Mouse (Mus musculus) induced T-regulatory cell, adult 2 months (primary cell): ENCODE measurements around the gene Gpn2.
A peak's percentile ranks its signal among the peaks of the same experiment; 100 is the strongest.

Source experiments
- DNase-seq: peaks from one replicate; pipeline ENCODE4 v3.0.0-alpha.2; 2012; ENCODE audit warnings: low read depth

Gpn2 gene

DNA sequence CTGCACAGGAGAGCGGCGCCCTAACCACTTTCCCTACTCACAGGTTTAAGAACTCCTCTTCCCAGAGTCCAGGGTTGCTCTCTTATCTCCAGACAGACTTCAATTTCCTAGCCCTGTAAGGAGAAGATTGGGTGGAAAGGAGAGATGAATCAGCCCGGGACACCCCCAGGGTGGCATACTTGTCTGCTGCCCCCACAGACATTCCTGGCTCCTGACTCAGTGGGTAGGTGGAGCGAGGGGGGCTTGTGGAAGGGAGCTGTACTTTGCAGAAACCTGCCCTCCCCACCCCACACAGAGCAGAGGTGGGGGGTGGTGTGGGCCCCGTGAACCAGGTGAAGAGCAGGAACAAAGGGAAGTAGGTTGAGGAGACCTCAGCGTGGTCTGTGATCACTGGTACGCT lies 11.4 kb downstream of the Gpn2 start:
- no peak for DNase-seq

DNA sequence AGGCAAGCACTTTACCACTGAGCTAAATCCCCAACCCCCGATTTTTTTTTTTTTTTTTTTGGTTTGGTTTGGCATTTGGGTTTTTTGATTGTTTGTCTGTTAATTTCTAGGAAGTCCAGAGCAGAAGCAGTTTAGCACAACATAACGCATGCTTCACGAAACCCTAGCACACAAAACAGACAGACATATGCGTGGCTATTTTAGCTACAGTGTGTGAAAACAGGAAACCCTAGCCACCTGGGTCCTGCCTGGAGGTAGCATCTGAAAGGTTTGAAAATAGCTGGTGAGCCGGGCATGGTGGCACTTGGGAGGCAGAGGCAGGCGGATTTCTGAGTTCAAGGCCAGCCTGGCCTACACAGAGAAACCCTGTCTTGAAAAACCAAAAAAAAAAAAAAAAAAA lies 11.9 kb downstream of the Gpn2 start:
- no peak for DNase-seq

DNA sequence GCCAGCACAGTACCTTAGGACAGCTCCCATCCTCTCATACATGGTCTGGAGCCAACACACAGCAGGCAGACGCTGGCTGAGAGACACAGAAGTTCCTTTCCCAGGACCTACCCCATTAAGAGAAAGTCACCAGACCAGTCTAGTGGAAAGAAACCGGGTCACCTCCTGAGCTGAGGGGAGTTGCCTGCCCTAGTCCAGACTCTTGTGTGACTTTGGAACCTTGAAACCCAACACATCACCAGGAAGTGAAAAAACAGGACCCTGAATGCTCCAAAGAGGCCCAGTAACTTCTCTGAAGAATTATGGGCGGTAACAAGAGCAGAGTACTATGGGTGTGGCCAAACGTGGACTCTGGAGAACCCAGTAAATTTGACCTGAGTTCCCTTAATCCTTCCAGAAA lies 14.5 kb downstream of the Gpn2 start:
- DNase-seq: no peak

DNA sequence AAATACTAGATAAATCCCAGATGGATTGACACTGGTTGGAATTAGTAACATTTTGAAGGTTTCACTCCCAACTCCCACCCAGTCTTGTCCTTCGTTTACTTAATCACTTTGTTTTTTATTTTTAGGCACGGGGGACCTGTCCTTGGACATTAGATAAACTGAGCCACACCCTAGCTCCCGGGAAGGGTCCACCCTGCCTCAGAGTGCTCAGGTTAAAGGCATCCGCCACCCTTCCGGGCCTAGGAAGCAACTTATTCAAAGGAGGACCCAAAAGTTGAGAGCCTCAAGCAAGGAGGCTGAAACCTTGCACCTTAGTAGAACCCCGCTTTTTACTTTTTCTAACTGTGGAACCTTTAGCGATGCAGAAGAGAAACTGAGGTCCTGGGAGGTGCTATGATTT lies 15.0 kb downstream of the Gpn2 start:
- no peak for DNase-seq

DNA sequence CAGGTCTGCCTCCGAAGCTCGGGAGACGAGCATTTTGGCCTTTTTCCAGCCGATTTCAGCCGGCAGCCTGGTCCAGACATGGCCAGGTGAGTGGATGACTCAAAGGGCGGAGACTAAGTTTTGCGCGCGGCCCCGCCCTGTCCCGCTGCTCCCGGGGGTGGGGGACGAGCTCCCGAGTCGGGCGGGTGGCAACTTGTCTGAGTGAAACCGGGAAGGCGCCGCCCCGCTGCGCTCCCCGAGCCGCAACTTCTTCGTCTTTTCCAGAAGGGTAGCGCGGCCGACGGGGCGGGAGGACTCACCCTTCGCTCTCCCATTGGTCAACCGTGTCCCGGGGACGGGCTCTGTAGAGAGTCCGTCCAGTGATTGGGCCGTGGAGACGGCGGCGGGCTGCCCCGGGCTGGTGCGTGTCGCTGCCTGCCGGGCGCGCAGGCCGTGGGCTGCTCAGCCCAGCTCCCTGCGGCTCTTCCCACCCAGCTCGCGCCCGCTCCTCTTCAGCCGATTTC lies 15.5 kb downstream of the Gpn2 start:
- DNase-seq: peak; percentile 91

DNA sequence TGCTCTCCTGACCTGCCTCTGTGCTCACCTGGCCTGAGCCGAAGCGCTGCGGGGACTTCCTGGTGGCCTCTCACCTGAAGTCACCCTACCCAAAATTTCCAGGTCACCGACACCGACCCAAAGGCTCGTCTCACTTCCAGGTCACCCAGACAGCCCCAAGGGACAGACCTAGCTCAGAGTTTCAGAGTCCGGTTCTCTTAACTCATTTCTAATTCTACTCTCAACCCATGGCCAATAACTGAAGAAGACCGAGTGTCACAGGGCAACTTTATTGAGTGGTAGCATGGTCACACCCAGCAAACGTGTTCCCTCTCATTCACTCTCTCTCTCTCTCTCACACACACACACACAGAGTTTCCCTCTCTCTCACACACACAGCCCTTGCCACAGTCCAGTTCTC lies 16.1 kb downstream of the Gpn2 start:
- DNase-seq: peak; percentile 56

DNA sequence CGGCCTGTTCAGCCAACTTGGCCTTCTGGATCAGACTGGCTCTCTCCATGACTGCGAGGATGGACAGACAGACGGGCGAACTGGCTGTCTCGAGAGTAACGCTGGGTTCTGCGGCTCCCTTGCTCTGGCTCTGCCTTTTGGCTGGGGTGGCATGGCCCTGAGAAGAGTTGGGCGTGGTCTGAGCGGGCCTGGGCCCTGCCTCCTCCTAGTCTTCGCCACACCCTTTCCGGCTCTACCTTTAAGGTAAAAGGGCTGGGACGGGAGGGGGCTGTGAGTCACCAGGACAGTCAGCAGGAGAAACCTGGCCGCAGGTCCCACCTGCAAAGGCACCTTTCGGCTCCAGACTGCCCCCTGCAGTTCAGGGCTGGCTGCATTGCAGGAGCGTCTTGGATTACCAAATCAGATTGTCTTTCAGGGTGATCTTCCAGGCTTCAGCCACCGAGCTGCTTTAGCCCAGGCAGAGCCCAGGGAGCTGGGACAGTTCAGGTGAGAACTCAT lies 17.6 kb downstream of the Gpn2 start, which contains the start of gene Sfn:
Gene Sfn (minus strand): TSS at position 448 of the 498 bp plus-strand sequence.
- peak; percentile 86 for DNase-seq

DNA sequence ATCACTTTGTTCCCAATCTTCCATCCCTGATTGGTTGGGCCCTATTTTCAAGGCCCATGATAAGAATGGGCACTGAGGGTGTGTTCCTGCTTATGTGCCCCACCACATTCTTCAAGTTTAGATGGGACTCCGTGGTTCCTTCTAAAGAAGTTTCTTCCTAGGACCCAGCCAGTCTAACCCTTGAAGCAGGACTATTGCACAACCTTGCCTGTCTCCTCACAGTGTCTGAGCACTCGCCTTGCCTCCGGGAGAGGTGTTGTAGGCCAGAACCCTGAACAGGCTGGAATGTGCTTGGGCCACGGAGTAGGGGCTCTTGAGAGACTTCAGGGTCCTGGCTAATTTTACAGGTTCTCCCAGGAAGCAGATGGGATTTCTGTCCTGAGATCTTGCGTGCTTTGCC lies 18.9 kb downstream of the Gpn2 start:
- DNase-seq: no peak

DNA sequence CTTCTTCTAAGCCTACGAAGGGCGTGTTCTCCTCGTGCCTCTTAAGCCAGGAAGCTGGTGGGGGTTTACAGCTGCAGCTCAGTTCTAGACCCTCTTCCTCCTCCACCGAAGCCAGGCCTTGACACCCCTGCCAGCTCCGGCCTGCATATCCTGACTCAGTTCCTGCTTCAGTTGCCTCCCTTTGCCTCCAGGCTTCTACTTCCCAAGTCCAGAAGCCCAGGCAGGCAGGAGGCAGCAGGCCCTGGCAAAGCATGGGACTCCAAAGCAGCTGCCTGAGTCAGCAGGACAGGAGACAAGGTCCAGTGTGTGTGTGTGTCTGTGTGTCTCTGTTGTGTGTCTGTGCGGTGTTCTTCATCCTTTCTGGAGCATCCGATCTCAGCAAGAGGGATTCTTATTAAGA lies 20.0 kb downstream of the Gpn2 start:
- no peak for DNase-seq

DNA sequence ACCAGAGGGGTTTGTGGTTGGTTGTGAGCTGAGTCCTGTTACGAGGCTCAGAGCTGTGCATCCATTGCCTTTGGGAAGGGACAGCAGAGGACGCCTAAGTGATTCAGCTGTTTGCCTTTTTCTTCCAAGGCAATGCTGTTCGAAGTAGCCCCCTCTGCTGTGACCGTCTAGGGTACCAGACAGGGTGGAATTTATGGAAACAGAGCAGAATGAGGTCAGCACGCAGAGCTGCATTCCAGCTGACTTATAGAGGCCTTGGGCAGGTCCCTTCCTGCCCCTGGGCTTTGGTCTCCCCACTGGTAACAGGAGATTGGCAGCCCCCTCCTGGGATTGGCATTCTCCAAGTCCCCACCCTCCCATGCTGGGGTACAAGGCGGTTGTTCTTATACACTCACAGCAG lies 20.7 kb downstream of the Gpn2 start:
- DNase-seq: no peak

DNA sequence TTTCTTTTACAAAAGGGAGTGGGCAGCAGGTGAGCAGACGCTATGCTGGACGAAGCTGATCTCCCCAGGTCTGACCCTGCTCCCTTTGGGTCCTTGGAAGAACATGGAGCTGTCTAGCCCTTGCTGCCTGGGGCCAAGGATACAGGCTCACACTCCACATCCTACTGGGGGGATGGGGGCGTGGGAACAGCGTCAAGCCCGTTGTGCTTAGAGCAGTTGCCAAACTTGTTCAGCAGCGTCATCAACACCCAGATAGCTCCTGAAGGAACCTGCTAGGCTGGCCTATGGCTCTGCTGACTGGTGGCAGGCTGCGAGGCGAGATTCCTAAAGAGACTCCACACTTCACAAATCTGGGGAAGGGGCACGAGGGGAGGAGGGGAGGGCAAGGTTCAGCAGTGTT lies 21.2 kb downstream of the Gpn2 start:
- no peak for DNase-seq

DNA sequence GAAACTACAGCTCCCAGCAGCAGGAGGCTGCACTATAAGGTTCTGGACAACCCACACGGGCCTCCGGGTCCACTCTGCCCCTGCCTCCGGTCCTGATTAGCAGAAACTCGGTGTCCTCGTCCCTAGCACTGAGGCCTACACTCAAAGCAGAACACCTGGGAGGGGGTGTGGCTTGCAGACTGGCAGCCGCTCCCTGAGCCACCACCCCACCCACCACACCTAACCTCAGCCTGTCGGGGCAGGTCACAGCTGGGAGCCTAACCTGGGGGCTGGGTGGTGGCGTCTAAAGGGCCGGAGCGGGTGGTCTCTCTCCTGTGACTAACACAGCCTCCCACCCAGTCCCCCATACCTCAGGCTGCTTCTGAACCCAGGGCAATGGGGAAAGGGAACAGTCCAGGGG lies 23.1 kb downstream of the Gpn2 start:
- DNase-seq: no peak

DNA sequence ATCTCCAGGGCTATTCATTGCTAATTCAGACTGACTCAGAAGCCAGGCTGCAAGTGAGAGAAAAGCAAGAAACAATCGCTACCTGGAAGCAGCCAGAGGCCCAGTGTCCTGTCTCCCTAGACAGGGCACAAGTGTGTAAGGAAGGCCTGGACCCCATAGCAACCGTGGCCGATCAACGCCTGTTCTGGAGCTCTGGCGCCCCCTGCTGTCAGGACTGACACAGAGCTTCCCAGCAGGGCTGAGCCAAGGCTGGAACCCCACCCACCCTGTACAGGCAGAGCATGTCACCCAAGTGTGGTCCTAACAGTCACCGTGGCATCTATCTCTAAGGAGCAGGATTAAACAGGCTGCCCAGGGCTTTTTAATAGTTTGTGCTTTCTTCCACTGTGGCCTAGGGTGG lies 25.6 kb downstream of the Gpn2 start:
- DNase-seq: peak; percentile 89

DNA sequence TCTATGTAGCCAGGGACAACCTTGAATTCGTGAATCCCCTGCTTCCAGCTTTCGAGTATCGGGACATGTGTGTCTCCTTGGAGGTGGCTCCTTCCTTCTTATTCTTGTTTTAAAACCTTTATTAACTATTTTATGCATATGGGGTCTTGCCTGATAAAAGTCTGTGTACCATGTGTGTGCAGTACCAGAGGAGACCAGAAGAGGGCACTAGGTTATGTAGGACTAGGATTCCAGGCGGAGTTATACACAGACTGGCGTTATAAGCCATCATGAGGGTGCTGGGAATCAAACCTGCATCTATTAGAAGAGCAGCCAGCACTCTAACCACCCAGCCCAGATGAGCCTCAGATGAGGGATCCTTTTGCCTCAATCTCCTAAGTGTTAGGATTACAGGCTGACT lies 27.7 kb downstream of the Gpn2 start:
- DNase-seq: peak; percentile 70

DNA sequence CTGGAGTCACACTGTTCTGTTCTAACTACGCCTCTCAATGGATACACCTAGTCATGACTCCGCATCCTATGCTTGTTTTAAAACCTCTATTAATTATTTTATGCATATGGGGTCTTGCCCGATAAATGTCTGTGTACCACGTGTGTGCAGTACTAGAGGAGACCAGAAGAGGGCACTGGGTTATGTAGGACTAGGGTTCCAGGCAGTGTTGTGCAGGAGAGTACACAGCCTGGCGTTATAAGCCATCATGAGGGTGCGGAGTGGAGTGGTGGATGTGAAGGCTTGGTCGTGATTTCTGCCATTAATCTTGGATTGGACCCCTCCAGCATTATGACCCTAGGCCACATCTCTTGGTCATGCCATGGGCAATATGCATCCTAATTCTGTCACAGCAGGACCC lies 28.3 kb downstream of the Gpn2 start:
- DNase-seq: peak; percentile 47

DNA sequence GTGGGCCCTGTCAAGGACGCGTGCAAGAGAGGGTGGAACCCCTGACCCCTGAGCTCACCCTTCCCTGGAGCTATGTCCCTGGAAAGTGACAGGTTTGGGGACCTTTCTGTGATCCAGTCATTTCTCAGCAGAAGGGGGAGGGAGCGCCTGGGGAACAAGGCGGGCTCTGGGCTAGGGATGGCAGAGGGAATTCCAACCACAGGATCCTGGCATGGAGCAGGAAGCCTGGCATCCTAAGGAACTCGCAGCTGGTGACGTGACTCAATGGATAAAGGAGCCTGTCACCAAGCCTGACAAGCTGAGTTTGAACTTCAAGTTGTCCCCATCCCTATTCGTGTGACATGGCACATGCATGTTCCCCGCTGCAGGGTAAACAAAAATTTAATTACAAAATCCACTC lies 28.9 kb downstream of the Gpn2 start:
- DNase-seq: no peak

DNA sequence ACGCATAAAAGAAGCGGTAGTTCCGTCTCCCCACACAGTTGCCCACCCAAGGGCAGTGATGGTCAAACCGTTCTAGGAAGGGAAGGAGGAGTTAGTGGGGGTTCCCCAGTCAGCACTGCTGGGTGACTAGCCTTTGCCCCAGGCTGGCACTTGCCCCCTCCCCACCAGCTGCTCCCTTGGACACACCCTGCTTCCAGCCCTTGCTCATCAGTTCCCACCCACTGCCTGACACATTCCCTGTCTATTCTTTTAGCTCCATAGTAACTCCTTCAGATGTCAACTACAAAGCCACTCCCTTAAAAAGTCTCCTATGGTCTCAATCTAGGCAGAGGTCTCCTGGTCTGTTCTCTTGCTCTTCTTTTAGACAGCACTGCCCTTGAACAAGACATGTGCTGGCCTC lies 29.7 kb downstream of the Gpn2 start:
- DNase-seq: no peak

DNA sequence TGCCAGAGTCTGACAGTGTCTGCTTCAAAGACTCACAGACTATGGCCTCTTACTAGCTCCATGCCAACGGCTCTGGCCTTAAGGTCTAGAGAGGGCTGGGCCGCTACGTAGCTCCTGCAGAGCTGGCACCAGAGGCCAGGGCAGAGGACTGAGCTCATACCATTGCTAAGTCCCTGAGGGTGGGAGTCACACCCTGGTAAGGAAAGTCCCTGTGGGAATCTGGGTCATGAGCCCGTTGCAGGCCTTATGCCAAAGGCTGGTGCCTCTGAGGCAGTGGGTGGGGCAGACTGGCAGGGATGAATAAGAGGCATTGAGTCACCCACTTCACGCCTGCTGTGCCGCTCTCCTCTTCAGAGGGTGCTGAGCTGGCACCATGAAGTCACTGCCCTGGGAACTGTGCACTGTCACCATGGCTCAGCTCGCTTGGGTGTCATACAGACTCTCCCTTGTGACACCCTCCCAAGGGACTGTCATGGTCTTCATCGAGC lies 30.2 kb downstream of the Gpn2 start:
- no peak for DNase-seq

DNA sequence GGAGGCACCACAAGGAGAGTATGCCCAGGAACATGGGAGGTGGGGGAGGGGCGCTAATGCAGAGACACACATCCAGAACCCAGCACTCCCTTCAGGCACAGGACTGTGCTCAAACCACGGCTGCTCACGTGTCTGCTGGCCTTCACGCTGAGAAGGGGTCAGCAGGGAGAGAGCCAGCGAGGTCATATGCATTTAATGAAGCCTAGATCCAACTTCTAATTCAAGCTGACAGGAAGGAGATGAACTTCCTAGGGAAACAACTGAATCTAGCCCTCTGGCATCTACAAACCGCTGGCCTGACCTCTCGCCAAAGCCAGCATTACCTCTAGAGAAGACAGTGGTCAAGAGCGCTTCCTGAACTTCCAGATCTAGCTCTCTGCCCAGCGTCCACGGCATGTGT lies 31.3 kb downstream of the Gpn2 start:
- no peak for DNase-seq

DNA sequence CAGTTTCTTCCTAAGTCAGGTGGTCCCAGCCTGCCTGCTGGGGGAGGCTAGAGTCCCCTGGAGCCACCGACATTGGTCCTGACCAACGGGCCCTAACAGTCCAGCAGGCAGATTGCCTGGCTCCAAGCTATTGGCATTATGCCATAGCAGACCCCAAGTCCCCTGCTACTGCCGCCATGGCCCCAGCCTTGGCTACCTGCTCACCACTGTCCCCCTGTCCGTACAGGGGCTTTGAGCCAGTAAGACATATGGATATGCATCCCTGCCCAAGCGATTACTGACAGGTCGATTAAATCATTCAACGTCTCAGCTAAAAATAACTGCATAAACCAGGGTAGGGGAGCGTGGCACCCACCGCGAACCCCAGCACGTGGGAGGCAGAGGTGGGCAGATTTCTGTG lies 33.8 kb downstream of the Gpn2 start:
- no peak for DNase-seq

DNA sequence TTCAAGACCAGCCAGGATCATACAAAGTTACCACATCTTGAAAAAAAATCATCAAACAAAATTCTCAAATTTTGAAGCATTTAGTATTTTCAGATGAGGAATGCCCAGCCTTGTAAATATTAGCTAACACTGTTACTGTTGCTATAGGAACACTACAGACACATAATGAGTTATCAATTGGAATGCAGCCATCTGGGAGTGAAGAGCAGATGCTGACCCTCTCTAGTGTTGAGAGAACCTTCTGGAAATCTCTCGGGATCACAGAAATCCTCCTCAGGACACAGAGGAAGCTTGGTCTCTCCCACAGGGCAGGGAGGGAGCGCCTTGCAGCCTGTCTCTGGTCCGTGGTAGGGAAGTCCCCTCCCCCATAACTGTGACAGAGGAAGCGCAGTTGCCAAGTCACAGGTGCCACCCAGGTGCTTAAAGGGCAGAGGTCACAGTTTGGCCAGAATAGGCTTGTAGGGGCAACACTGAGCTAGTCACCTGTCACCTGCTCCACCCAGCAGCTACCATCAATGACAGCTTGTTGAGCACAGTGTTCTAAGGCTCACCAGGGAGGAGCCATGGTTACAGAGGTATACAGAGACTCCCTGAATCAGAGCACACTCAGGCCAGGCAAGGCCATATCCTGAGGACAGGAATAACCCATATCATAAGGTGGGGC lies 35.4 kb downstream of the Gpn2 start:
- peak; percentile 82 for DNase-seq

DNA sequence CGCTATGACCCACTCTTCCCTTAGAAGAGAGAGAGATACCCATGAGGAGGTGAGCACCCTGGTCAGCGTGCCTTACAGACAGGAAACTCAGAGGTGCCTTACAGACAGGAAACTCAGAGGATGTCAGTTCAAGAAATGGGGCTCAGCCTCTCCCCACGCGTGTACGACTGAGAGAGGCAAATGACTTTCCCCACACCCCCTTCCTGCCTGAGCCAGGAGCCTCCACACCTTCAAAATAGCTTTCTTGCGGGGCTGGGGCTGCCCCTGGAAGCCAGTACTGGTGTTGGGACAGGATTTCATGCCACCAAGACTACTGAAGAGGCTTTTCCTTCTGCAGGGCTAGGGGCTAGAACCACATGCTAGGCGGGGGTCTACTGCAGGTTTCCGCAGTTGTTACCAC lies 36.5 kb downstream of the Gpn2 start:
- peak; percentile 92 for DNase-seq

DNA sequence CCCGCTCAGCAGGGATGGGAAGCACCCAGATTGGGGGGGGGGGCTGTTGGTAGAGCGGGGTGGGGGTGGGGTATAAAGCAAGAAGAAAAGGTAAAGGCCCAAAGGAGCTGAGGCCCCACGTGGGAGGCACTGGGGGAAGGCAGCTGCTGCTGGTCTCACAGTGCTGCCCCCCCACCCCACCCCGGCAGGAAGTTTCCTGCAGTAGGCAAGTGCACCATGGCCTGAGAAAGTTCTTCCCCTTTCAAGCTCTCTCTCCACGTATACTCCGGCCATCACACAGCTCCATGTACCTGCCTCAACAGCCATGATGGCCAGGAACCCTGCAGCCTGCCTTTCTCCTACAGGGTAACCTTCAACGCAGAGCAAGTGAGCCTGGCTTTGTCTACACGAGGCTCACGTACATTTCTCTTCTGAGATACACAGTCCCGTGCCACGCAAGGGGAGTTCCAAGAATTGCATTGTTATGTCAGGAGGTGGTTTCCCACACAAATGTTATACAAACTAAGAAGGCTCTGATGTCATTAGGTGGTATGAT lies 38.1 kb downstream of the Gpn2 start:
- DNase-seq: peak; percentile 95

DNA sequence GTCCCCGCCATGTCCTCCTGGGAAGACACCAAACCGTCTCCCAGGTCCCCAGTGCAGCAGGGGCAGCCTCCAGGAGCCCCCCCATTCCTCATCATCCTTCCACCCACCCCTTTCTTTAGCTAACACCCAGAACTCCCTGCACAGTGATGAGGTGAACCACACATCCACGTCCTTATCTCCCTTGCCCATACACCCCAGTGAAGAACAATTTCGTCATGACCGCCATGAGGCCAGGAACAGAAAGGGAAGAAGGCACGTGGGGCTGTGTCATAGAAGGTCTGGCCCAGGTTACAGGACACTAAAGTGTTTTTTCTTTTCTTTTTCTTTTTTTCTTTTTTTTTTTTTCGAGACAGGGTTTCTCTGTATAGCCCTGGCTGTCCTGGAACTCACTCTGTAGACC lies 40.7 kb downstream of the Gpn2 start:
- DNase-seq: peak; percentile 72
